Mouse (Mus musculus) E14TG2a.4 (cell line): ENCODE data around the gene Dscam.

Experiments used
- CTCF ChIP-seq: conservative IDR thresholded peaks from 2 replicates; pipeline ENCODE4 v1.5.1; 2014; ENCODE audit warnings: low read length
- NANOG ChIP-seq: IDR thresholded peaks from 2 replicates; pipeline ENCODE4 v1.6.1; 2014; ENCODE audit warnings: borderline replicate concordance, low read length, mixed read lengths
- POU5F1 ChIP-seq: IDR thresholded peaks from 2 replicates; pipeline ENCODE4 v1.6.1; 2014; ENCODE audit warnings: low read length, borderline replicate concordance

DNA sequence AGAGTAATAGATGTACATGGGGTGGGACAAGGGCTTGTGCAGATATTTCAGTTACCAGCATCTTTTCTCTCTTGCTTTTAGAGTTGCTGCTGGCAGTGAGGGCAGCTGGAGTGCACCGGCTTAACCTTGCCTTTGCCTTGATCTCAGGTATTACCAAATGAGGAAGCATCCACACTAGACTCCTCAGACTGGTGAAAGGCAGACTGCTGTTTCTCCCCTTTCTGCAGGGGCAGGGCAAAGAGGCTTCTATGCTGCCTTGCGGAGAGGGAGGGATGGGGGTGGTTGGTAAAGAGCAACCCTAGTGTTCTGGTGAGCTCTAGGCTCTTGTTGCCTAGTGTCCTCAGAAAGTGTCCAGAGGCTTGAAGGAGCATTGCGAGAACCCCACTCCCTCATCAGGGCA is 412.2 kb downstream of the Dscam start:
- TF ChIP-seq CTCF (no peak), NANOG (no peak), POU5F1 (no peak)
